Mouse (Mus musculus) liver, adult 2 months (tissue): ENCODE data around the gene Gm12569. TPM values are rescaled to one million over a fixed set of nuclear protein-coding genes. Genes with fewer than 3 reads are reported as not detected.
A peak's percentile ranks its signal among the peaks of the same experiment; 100 is the strongest.

Experiments
- DNase-seq: peaks from one replicate; pipeline ENCODE4 v3.0.0-alpha.2; 2011; ENCODE audit warnings: low read depth, low spot score; ENCODE audit errors: extremely low read depth
- H3K27ac ChIP-seq: fragments of 200-500 bp; replicated peaks from 2 replicates; pipeline ENCODE4 v1.5.1; 2012; ENCODE audit warnings: low read depth, mild to moderate bottlenecking, control low read depth, inconsistent platforms, low read length; ENCODE audit not compliant: insufficient read depth
- H3K27me3 ChIP-seq: fragments of 200-500 bp; 2 replicates; pipeline ENCODE4 v1.6.1; 2012; ENCODE audit warnings: mild to moderate bottlenecking, moderate library complexity, low read length, inconsistent platforms; ENCODE audit not compliant: control insufficient read depth, insufficient read depth
- H3K36me3 ChIP-seq: fragments of 200-500 bp; 2 replicates; pipeline ENCODE4 v1.6.1; 2012; ENCODE audit warnings: low read length, inconsistent platforms; ENCODE audit not compliant: control insufficient read depth, insufficient read depth
- H3K4me1 ChIP-seq: fragments of 200-500 bp; 2 replicates; pipeline ENCODE4 v1.6.1; 2011; ENCODE audit warnings: low read length; ENCODE audit not compliant: control insufficient read depth, insufficient read depth
- H3K4me3 ChIP-seq: fragments of 200-500 bp; 2 replicates; pipeline ENCODE4 v1.5.1; 2011; ENCODE audit warnings: low read depth, mild to moderate bottlenecking, control low read depth, low read length, moderate library complexity; ENCODE audit not compliant: insufficient read depth
- H3K79me2 ChIP-seq: fragments of 200-500 bp; 2 replicates; pipeline ENCODE4 v1.6.1; 2012; ENCODE audit warnings: inconsistent platforms, mild to moderate bottlenecking, low read length, moderate library complexity; ENCODE audit not compliant: control insufficient read depth, insufficient read depth
- H3K9ac ChIP-seq: fragments of 200-500 bp; 2 replicates; pipeline ENCODE4 v1.6.1; 2012; ENCODE audit warnings: low read depth, mild to moderate bottlenecking, control low read depth, inconsistent platforms, low read length
- CTCF ChIP-seq: fragments of 200-500 bp; IDR thresholded peaks from 2 replicates; pipeline ENCODE4 v1.5.1; 2011; ENCODE audit warnings: low read depth, low read length, control low read depth
- POLR2A ChIP-seq: fragments of 200-500 bp; IDR thresholded peaks from 2 replicates; pipeline ENCODE4 v1.6.1; 2011; ENCODE audit warnings: low read length, control low read depth; ENCODE audit not compliant: insufficient read depth; ENCODE audit errors: extremely low read depth
- WGBS: fragments of 180-500 bp; shearing (Covaris S2); methylation state at CpG from one replicate; pipeline ENCODE4 v1.1.7; 2018; 5-methylcytosine and 5-hydroxymethylcytosine counted together
- polyA plus RNA-seq: library from polyadenylated mRNA; depleted of rRNA; stranded (reverse); fragments of >200 nt; gene quantifications from 2 replicates; pipeline ENCODE4 v1.2.3, GENCODE M21; 2012; rRNA removed
- total RNA-seq: library from RNA; depleted of rRNA; stranded (reverse); fragments of >200 nt; gene quantifications from 2 replicates; pipeline ENCODE4 v1.2.3, GENCODE M21; 2014; rRNA removed

Gm12569 gene
- total and polyA plus RNA-seq, 2 experiments: not detected

DNA sequence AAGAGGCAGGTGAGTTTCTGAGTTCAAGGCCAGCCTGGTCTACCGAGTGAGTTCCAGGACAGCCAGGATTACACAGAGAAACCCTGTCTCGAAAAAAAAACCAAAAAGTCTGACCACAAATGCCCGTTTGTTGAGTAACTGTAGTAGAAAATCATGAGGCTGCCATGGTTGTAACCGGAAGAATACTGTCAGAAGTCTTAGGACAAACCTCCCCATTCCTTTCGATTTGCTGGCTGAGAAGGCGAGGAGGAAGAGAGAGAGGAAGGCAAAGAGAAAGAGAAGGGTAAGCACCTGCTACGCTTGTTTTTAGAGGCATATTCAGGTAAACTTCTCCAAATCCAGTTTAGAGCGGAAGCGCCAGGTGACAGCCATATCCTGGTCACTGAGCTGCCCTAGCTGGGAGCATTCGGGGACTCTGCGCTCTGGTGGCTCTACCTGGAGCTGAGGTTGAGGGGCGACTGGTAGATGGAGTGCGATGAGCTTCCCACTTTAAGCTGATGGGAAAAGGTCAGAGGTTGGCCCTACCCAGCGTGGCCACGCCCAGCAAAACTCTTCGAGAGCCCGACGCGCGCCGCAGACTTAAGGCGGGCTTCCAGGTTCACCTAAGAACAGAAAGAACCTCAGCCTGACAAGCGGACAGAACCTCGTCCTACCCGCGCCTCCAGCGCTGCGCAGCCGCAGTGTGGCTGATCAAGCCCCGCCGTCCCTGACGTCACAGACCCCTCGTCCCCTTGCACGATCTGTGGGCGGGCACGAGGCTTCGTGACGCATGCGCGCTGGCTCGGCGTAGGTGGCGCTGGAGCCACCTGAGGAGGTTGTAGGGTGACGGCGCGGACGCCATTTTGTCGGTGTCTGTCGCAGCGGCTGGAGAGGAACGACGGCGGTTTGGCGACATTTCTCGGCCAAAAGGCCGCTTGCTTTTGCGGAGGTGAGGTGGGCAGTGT is 42.3 kb downstream of the Gm12569 start, which contains the start of gene BC049762:
BC049762 (minus strand) TSS at position 705 of the 944 bp plus-strand sequence.
- Histone ChIP-seq H3K9ac (peak within 1 kb of the TSS; percentile 96), H3K4me1 (peaks cover 15% of the 10 kb centered on the region), H3K27ac (peak within 1 kb of the TSS; percentile 98), H3K27me3 (no peaks in the 10 kb centered on the region), H3K4me3 (peak within 1 kb of the TSS; percentile 85), H3K36me3 (peaks cover 11% of the 10 kb centered on the region), H3K79me2 (peaks cover 15% of the 10 kb centered on the region)
- DNase-seq: peak; percentile 92
- 4% methylated on average over 57 of the region's 57 CpGs for WGBS
- peak; percentile 91 for TF ChIP-seq POLR2A
- TF ChIP-seq CTCF: no peak

DNA sequence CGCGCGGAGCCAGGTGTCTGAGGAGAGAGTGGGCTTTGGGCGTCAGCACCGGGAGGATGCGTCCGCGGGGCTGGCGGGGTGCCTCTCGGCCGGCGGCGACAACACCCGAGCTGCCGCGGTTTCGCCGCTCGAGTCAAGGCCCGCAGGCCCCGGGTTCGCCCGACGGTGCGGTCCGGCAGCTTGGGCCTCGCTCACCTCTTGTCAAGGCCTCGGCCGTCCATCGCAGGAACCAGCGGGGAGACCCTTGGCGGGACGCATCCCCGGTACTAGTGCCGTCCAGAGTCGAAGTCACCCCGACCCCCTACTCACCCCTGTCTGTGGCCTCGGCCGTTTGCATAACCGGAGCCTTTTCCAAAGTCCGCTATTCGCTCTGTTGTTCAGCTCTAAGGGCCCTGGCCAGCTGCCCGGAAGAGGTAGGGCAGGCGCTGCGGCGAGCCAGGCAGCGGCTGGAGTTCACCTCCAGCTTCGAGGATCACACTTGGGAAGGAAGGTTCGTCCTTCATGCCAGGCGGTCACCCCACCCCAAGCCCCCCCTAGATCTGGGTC is 43.1 kb downstream of the Gm12569 start:
- under 1% methylated on average over 50 of the region's 50 CpGs for WGBS
- H3K27me3 ChIP-seq: no peaks in the 10 kb centered on the region
- TF ChIP-seq CTCF (no peak), POLR2A (peak; percentile 56; the same call in 1 of the 2 replicates)

DNA sequence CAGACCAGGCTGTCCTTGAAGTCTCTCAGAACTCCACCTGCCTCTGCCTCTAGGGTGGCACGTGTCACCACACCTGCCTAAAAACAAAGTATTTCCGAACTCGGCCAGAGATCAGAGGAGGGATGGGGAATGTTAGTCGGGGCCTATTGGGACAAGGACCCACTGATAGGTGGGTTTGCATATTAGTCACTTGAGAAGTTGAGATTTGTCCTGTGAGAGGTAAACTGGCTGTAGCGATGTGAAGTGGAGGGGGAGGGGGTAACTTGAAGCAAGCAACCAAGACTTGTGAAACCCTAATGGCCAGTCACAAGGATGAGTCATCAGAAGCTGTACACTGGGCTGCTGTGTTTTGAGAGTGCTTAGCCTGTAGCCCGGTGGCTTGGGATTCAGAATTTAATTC is 44.1 kb downstream of the Gm12569 start:
- Histone ChIP-seq H3K36me3 (peaks cover 16% of the 10 kb centered on the region), H3K27me3 (no peaks in the 10 kb centered on the region), H3K4me3 (peak overlapping the region; percentile 32), H3K4me1 (peaks cover 17% of the 10 kb centered on the region), H3K9ac (peak overlapping the region; percentile 51), H3K79me2 (peaks cover 17% of the 10 kb centered on the region), H3K27ac (peak overlapping the region; percentile 76)
- peak; percentile 79 for DNase-seq
- WGBS: 3% methylated on average over 6 of the region's 6 CpGs
- TF ChIP-seq POLR2A: no peak
- no peak for TF ChIP-seq CTCF

More for the DNA sequence above, 43.1 kb downstream of the Gm12569 start:
- peak overlapping the region; percentile 96 for H3K9ac ChIP-seq
- peak; percentile 85 for DNase-seq
- H3K4me3 ChIP-seq: peak overlapping the region; percentile 85
- peaks cover 11% of the 10 kb centered on the region for H3K36me3 ChIP-seq
- peaks cover 15% of the 10 kb centered on the region for H3K4me1 ChIP-seq
- peaks cover 15% of the 10 kb centered on the region for H3K79me2 ChIP-seq
- H3K27ac ChIP-seq: peak overlapping the region; percentile 98

DNA sequence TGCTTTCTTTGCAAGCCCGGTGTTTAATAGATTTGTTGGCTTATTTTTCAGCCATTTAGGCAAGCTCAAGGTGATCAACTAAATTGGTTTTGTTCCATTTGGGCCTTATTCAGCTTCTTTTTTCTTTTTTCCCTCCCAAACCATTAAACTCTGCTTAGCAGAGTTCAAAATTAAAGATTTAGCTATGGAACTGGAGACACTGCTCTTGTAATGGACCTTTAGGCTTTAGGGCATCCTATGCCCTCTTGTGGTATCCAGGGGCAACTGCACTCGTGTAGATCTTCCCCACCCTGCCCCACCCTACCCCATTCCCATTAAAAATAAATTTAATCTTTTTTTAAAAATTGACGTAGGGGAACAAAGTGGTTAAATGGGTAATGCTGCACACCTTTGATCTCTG is 45.1 kb downstream of the Gm12569 start:
- WGBS: 13% methylated on average over 3 of the region's 3 CpGs
- TF ChIP-seq POLR2A: no peak
- peak; percentile 63 for TF ChIP-seq CTCF
- peaks cover 18% of the 10 kb centered on the region for H3K79me2 ChIP-seq
- peak overlapping the region; percentile 45; the same call in 1 of the 2 replicates for H3K4me3 ChIP-seq
- no peaks in the 10 kb centered on the region for H3K27me3 ChIP-seq
- H3K9ac ChIP-seq: peak overlapping the region; percentile 18; the same call in 1 of the 2 replicates
- peaks cover 17% of the 10 kb centered on the region for H3K4me1 ChIP-seq
- peak; percentile 47 for DNase-seq
- H3K36me3 ChIP-seq: peaks cover 22% of the 10 kb centered on the region
- no peak overlapping the region for H3K27ac ChIP-seq

DNA sequence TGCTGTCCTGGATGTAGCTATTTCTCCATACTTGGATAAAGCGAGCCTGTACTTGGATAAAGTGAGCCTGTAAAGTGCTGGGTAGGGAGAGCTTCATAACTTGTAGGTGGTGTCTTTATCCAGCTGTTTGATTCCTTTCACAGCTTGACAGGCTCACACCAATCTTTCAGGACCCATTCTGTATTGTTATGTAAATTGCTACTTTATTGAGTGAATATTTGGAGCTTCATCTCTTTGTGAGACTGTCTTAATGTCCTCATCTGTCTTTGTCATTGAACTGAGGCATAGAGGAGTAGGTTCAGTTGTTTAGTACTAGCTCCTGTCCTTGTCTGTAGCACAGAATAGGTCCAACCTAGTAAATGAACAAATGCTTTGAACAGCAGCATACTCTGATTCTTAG is 54.1 kb downstream of the Gm12569 start:
- H3K4me1 ChIP-seq: no peaks in the 10 kb centered on the region; the same call in 1 of the 2 replicates
- H3K27me3 ChIP-seq: no peaks in the 10 kb centered on the region
- no peak overlapping the region for H3K27ac ChIP-seq
- no peak for DNase-seq
- WGBS: 100% methylated on average over 1 of the region's 1 CpGs
- no peak overlapping the region for H3K4me3 ChIP-seq
- peaks cover 4% of the 10 kb centered on the region; the same call in 1 of the 2 replicates for H3K79me2 ChIP-seq
- no peak overlapping the region for H3K9ac ChIP-seq
- TF ChIP-seq CTCF: no peak
- TF ChIP-seq POLR2A: no peak
- H3K36me3 ChIP-seq: peaks cover 74% of the 10 kb centered on the region

Other genes starting within 250 kb of the Gm12569 start
- gene Olfr1377, start 238.5 kb upstream of the Gm12569 start, total RNA-seq: not detected in 2 replicates
- gene Olfr1377, start 238.5 kb upstream of the Gm12569 start, polyA plus RNA-seq: not detected in 2 replicates
- not detected in 2 replicates for gene Olfr51, start 216.9 kb upstream of the Gm12569 start, total RNA-seq
- not detected in 2 replicates for gene Olfr51, start 216.9 kb upstream of the Gm12569 start, polyA plus RNA-seq
- not detected in 2 replicates for gene Olfr54, start 206.2 kb upstream of the Gm12569 start, total RNA-seq
- not detected in 2 replicates for gene Olfr54, start 206.2 kb upstream of the Gm12569 start, polyA plus RNA-seq
- gene Olfr1375, start 172.4 kb upstream of the Gm12569 start, total RNA-seq: not detected in 2 replicates
- gene Olfr1375, start 172.4 kb upstream of the Gm12569 start, polyA plus RNA-seq: not detected in 2 replicates
- gene Zfp354a, start 161.2 kb upstream of the Gm12569 start, total RNA-seq: 3.1 and 3.6 TPM in 2 replicates
- 1.6 and 1.9 TPM in 2 replicates for gene Zfp354a, start 161.2 kb upstream of the Gm12569 start, polyA plus RNA-seq
- gene Clk4, start 41.3 kb downstream of the Gm12569 start, total RNA-seq: 99.1 and 116 TPM in 2 replicates
- gene Clk4, start 41.3 kb downstream of the Gm12569 start, polyA plus RNA-seq: 11.1 and 13.9 TPM in 2 replicates
- 0.60 and 1.3 TPM in 2 replicates for gene BC049762, start 42.6 kb downstream of the Gm12569 start, total RNA-seq
- 0.37 and 0.50 TPM in 2 replicates for gene BC049762, start 42.6 kb downstream of the Gm12569 start, polyA plus RNA-seq
- 0.07 and 0.09 TPM in 2 replicates for gene Col23a1, start 69.4 kb downstream of the Gm12569 start, total RNA-seq
- 0.05 TPM in 1 of 2 replicates, not detected in the other for gene Col23a1, start 69.4 kb downstream of the Gm12569 start, polyA plus RNA-seq